Mouse (Mus musculus) embryonic fibroblast, embryonic 13.5 days (primary cell): ENCODE measurements at regions not wholly inside any gene's neighbourhood (a gene's known extent, or its start where the extent isn't known, plus 50 kb on each side); places are given as distances from the start of the nearest gene placed in this dataset.

ENCODE experiments used
- CTCF ChIP-seq: IDR thresholded peaks from 2 replicates; pipeline ENCODE4 v1.5.1; 2011; ENCODE audit warnings: mild to moderate bottlenecking, control low read depth, low read length, moderate library complexity, borderline replicate concordance; ENCODE audit not compliant: insufficient read depth
- POLR2A ChIP-seq: IDR thresholded peaks from 2 replicates; pipeline ENCODE4 v1.6.1; 2011; ENCODE audit warnings: low read depth, mild to moderate bottlenecking, control low read depth, low read length, moderate library complexity

DNA sequence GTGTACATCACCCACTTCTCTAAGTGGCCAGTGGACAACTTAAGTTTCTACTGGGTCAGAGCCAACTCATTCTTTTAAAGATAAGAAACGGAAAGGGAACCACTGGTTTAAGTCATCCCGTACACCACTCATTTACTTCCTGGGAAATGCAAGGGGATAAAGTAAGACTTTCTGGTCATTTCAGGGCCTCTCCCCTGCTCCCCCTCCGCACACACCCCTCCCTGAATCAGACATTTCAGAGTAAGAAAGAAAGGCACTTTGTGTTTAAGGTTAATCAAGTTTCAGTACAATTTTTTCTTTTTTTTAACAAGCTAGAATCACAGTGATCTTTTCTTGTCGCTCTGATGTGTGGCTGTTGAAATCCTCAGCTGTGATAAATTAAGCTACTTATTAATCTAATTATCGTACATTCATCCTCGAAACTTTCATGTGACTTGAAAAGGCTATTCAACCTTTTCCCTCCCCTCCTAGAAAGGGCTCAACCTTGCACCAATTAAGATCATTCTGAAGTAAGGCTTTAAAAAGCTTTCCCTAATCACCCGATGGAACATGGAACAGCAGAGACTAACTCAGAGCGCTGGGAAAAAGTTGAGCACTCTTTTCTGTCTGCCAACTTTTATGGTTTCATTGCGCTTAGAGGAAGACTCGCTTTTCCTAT is 126.0 kb upstream of the Otx2 start:
- TF ChIP-seq POLR2A (no peak), CTCF (no peak)
